Mouse (Mus musculus) 3134 (cell line): ENCODE measurements around the gene Rnf227.

Experiments used
- DNase-seq: peaks from one replicate; pipeline ENCODE4 v3.0.0-alpha.2; 2011; ENCODE audit warnings: low spot score; ENCODE audit not compliant: insufficient read length; ENCODE audit errors: extremely low read depth

The Rnf227 gene

DNA sequence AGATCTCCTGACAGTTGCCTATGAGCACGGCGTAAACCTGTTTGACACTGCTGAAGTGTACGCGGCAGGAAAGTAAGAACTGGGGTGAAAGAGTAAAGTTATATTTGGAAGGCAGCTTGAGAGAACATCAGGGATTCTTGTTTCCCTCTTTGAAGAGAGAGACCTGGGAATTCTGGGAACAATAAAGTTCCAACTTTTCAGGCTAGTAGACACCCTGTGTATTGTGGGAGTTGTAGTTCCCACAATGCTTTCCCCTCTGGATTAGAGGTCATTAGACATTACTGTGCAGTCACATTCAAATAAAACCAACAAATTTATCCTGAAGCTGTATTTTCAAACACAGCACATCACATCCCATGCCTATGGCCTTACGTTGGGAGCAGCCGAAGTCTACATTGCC lies 11.7 kb upstream of the Rnf227 start:
- DNase-seq: no peak

DNA sequence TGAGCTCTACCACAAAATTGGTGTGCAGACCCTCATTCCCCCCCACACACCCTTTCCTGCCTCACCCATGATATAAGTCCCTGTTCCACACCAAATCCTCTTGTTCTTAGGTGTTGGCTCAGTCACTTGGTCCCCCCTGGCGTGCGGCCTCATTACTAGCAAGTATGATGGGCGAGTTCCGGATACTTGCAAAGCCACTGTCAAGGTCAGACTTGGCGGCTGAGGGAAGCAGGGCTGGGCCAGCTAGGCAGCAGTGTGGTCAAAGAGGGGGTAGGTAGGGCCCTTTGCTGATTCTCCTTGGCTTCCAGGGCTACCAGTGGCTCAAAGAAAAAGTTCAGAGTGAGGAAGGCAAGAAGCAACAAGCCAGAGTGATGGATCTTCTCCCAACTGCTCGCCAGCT lies 9.1 kb upstream of the Rnf227 start:
- no peak for DNase-seq

DNA sequence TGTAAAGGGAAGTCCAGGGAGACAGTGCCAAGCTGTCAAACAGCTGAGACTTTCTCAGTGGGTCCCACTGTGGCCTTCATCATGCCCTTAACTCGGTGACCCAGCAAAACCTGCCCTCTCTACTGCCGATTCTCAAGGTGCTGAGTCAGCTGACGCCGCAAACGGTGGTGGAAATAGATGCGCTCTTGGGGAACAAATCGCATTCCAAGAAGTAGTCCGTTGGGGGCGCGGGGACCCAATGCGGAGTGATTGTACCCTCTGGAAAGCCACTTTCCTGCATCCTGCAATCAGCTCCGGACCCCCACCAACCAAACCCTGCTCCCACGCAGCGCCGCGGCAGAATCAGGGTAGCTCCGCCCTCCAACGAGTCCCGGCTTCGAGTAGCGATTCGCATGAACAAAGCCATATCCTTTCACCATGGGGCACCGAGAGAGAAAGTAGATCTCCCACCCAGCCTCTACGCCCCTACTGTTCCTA lies 8.3 kb upstream of the Rnf227 start:
- DNase-seq: no peak

DNA sequence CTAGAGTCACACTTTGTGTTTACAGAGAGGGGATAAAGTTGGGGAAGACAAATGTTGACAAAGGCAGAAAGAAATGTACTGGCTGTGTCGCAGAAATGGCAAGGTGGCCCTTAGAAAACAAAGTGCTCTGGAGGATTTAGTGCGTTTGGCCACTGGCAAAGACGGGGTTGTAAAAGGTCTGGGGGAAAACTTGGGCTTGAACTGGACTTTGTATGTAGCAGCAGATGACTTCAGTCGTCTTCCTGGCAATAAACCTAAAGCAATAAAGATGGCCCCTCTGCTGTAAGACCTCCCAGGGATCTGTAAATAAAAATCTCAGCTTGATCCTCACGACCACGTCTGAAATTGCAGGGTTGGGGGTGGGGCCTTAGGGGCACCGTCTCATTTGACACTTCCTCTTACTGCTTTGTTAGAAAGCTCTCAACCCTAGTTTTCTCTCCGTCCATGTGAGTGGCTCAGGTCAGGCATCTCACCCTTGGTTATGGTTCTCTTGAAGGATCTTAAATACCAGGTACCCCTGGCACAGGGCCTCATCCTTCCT lies 7.5 kb upstream of the Rnf227 start:
- DNase-seq: no peak

- no peak for DNase-seq
Observed at GRCm38 (mm10) chr11:69333922-69334321, 6.3 kb upstream of the Rnf227 start.

GRCm38 (mm10) chr11:69334796-69335195 lies 5.5 kb upstream of the Rnf227 start:
- DNase-seq: peak; percentile 76

DNA sequence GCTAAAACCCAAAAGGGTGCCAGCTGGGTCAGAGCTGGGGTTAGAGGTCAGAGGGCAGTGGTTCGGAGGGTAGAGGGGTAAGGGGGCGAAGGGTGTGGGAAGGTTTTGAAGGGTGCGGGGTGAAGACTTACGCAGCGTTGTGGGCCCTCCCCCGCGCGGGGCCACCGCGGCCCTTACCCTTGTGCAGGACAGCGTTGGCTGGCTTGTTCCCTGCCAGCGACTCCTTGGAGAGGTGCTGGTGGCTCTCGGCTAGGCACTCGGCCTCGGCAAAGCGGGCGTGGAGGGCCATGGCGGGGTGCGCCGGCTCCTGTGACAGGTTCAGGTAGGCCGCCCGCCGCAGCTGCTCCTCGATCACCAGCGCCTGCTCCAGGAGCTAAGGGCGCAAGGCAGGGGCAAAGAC lies 6.2 kb downstream of the Rnf227 start:
- no peak for DNase-seq

GRCm38 (mm10) chr11:69356544-69356943 lies 16.3 kb downstream of the Rnf227 start:
- DNase-seq: no peak

- DNase-seq: no peak
Observed at GRCm38 (mm10) chr11:69357690-69358089, 17.4 kb downstream of the Rnf227 start.

DNA sequence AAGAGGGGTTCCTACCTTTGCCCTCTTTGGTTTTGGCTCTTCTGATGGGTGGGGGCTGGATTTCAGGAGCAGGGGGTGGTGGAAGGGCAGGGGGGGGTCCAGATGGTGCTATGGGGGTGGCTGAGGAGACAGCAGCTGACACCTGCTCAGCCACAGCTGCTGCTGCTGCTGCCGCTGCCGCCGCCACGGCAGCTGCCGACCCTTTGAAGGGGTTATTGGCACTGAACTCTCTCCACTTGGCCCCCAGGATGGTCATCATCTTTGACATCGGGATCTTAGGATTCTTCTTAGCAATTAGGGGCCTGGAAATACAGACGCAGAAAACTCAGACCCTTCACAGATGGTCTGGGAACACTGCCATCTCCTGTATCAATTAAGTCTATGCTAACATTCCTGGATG lies 21.8 kb downstream of the Rnf227 start:
- DNase-seq: no peak

- no peak for DNase-seq
Observed at GRCm38 (mm10) chr11:69362479-69362878, 22.2 kb downstream of the Rnf227 start.

GRCm38 (mm10) chr11:69364376-69364775 lies 24.1 kb downstream of the Rnf227 start:
- DNase-seq: no peak

- DNase-seq: peak; percentile 91
Observed at GRCm38 (mm10) chr11:69364910-69365309, 24.6 kb downstream of the Rnf227 start.

DNA sequence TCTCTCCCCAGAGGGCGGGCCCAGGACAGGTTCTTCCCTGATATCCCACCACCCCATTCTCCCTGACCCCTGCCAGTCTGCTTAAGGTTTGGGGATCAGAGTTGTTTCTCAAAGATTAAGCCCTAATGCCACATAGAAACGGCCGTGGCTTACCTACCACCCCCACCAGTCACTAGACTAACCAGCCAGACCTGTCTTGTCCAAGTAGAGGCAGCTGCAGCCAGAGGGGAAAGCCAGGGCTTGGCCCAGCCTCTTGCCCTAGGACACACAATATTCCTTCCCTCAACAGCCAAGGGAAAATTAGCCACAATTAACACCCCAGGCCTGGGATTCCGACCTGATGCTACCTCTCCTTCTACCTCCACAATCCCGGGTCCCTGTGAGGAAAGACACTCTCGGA lies 25.5 kb downstream of the Rnf227 start:
- no peak for DNase-seq

DNA sequence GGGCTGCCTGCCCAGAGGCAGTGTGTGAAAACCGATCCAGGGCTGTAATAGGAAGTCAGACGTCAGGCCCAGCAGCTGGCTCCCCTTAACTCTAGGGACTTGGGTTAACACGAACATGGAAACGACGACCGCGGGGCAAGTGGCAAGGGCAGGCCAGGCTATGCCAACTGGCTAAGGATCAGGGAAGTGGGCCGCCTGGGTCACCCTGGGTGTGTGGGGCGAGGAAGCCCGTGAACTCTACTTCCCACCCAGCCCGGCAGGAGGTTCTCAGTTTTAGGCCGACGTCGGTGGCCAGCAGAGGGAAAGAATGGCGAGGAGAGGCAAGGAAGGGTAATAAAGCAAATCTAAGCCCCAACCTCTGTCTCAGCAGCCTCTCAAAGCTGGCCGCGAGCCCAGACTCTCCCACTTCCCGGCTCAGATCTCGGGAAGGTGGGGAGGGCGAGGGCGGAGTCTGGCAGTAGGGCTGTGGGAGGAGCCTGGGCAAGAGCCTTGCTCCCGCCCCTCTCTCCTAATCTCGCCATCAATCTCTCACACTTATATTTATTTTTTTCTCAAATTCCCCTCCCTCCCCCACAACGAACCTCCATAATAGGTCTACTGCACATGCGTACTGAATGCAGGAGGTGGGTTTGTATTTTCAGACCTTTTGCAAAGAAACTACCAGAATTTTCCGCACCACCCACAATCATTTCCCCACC lies 26.0 kb downstream of the Rnf227 start:
- peak; percentile 94 for DNase-seq

DNA sequence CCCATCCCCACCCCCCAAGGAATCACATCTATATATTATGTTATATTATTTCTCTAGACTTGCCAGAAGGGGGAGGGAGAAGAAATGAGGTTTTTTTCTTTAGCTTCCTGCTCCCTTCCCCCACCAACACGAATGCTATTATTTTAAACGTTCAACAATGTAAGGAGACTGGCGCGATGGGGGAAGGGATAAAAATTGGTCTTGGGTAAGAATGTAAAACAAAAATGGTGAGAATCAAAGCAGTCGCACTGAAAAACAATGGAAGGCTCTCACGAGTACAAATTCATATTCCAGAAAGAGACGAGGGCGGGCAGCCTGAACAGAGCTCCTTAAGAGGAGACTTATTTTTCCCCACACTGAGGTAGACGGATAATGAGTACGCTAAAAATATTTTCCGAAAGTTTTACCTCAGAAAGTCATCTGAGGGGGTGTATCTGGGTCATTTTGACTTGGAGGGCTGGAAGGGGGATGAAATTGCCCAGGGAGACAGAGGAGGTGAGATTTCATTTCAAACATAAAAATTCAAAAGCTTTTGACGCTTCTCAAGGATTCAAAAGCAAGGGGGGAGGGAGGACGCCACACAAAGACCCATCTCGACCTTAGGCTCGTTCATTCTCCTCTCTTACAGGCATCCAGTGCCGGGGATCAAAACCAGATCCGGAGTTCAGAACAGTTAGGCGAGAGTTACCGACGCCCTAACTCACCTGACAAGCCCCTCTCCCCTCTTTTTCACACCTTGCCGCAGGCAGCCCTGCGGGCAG lies 26.8 kb downstream of the Rnf227 start:
- no peak for DNase-seq

DNA sequence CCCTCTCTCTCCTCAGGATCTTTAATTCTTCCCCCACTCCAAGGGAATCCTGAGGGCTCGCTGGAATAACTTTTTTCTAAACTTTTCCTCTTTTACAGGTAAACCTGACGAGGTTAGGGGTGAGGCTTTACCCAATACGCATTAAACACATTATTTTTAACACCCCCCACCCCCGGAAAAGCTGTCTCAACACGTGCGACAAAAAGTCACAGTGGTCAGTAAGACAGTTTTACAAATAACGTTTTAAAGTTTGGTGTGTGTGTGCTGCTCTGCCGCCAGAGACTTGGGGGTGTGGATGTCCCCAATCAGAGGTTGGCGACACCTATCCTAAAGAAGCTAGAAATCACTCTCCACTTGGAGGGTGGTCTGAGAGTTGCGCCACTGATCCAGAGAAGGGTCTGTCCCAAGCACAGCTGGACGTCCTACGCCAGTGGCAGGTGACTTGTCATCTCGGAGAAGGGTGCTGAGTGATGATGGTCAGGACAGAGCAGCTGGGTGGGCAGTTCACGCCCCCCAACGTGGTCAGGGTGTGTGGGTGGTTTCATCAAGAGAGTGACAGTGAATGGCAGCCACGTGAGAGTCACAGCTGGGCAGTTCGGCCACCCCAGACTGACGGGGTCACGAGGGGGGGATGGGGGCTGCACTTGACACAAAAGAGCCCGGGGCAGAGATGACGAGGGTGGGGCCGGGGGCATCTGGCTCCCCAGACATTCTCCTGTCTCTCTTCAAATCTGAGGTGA lies 27.5 kb downstream of the Rnf227 start:
- DNase-seq: peak; percentile 65

- peak; percentile 65 for DNase-seq
Observed at GRCm38 (mm10) chr11:69368356-69369214, 28.3 kb downstream of the Rnf227 start.

DNA sequence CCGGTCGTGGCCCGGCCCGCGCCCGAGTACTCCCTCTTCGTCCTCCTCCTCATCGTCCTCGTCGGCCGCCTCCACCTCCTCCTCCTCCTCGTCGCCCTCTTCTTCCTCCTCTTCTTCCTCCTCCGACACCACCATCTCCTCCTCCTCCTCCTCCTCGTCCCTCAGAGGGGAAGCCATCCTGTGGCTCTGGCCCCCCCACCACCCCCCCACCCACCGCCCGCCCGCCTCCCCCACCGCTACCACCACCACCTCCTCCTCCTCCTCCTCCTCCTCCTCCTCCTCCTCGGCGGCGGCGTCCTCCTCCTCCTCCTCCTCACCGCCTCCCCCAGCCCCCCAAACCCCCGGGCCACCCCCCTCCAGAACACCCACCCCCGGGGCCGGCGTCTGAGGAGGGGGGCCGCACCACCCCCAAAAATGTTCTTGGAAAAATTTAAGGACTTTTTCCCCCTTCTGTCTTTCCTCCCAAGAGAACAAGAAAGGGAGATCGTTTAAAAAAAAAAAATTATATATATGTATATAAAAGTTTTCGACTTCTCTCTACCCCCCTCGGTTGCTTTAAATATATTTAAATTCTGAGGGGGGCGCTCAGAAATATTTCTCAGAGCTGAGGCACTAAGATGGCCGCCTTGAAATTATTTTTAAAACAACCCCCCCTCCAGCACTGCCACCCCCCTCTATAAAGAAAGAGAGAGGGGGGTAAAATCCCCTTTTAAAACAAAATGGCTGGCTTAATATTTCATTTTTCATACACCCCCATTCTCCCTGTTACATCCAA lies 29.1 kb downstream of the Rnf227 start, which contains the start of gene Chd3:
Gene Chd3 (minus strand): TSS at position 192 of the 775 bp plus-strand sequence.
- DNase-seq: no peak
